Mouse (Mus musculus) brain, embryonic 14.5 days (tissue): ENCODE results near the gene Itm2c. TPM values are rescaled to one million over a fixed set of nuclear protein-coding genes. Genes with fewer than 3 reads are reported as not detected.

Source experiments
- DNase-seq: peaks from one replicate; pipeline ENCODE4 v3.0.0-alpha.2; 2011; ENCODE audit warnings: low read depth
- CTCF ChIP-seq: fragments of 200-500 bp; IDR thresholded peaks from 2 replicates; pipeline ENCODE4 v1.5.1; 2012; ENCODE audit warnings: inconsistent platforms, mild to moderate bottlenecking, moderate library complexity, borderline replicate concordance; ENCODE audit not compliant: insufficient read depth, insufficient read length; ENCODE audit errors: extremely low read depth
- POLR2A ChIP-seq: fragments of 200-500 bp; IDR thresholded peaks from 2 replicates; pipeline ENCODE4 v1.6.1; 2012; ENCODE audit warnings: mild to moderate bottlenecking, inconsistent platforms, borderline replicate concordance; ENCODE audit not compliant: poor library complexity, insufficient read depth, insufficient read length, severe bottlenecking; ENCODE audit errors: extremely low read depth
- polyA plus RNA-seq: library from polyadenylated mRNA; depleted of rRNA; stranded (reverse); fragments of >200 nt; gene quantifications from 2 replicates; pipeline ENCODE4 v1.2.3, GENCODE M21; 2012

Itm2c gene
- polyA plus RNA-seq, 1 experiment, result 160 TPM

DNA sequence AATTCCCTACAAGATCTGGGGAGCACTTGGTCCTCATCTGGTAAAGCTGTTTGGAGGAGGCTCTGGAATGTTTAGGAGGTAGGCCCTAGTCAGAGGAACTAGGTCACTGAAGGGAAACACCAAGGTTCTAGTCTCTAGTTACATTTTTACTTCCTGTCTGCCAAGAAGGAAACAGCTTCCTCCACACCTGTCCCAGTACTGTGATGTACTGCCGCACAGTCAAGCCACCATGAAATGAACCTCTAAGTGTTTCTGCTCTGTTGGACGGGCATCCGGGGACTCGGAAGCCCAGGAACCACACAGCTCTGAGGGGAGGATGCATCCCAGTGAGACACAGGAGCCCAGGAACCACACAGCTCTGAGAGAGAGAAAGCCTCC, 34.6 kb downstream of the Itm2c start:
- no peak for TF ChIP-seq CTCF
- no peak for DNase-seq

DNA sequence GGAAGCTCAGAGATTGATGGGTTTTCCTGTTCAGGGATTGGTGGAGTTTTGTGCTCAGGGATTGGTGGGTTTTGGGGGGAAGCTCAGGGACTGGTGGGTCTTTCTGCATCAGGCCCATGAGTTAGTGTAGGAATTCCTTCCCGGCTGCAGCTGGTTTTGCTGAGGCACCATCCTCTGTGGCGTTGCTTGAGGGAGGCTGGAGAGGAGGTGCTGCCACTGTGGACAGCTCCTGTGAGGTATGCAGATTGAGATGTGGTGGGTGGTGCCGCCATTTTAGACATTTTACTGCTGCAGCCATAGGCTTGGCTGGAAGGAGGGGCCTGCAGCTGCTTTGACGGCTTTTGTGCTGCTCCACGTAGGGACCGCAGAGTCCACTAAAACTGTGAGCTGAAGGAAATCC, 35.3 kb downstream of the Itm2c start:
- DNase-seq, result no peak
- TF ChIP-seq CTCF, result no peak
- no peak for TF ChIP-seq POLR2A

DNA sequence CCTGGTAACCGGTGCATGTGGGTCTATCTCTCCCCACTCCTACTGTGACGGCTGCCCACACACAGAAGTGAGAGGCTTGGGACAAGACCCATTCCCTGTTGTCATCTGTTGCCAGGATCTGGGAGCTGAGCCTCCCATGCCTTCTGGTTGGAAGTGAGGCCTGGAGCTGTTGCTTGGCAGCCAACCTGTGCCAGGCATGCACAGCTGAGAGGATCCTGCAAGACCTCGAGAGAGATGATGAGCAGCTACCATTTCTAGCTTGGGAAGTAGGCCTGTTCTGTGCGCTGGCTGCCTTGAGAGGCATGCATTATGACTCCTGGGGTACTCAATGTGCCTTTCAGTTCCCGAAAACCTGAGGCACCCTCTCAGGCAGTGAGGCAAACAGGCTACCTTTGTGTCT, 37.1 kb downstream of the Itm2c start:
- peak; percentile 58 for DNase-seq

DNA sequence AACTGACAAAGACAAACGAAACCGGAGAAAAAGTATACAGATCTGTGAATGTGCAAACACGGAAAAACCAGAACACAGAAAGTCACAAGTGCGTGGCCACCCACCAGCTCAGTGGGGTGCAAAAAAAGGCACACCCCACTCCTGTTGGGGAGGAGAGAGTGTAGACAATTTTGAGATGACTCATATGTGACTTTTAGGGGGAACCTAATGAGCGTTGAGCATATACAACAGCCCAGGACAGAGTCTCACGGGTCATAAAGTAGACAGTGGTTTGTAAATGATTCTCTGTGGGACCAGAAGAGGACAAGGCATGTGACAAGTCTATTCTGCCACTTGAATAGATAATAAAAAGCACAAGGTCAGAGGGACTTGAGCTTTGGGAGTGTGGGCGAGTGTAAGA, 39.1 kb downstream of the Itm2c start:
- no peak for TF ChIP-seq POLR2A
- no peak for TF ChIP-seq CTCF
- no peak for DNase-seq

More for the DNA sequence above, 37.1 kb downstream of the Itm2c start:
- no peak for TF ChIP-seq POLR2A
- no peak for TF ChIP-seq CTCF

DNA sequence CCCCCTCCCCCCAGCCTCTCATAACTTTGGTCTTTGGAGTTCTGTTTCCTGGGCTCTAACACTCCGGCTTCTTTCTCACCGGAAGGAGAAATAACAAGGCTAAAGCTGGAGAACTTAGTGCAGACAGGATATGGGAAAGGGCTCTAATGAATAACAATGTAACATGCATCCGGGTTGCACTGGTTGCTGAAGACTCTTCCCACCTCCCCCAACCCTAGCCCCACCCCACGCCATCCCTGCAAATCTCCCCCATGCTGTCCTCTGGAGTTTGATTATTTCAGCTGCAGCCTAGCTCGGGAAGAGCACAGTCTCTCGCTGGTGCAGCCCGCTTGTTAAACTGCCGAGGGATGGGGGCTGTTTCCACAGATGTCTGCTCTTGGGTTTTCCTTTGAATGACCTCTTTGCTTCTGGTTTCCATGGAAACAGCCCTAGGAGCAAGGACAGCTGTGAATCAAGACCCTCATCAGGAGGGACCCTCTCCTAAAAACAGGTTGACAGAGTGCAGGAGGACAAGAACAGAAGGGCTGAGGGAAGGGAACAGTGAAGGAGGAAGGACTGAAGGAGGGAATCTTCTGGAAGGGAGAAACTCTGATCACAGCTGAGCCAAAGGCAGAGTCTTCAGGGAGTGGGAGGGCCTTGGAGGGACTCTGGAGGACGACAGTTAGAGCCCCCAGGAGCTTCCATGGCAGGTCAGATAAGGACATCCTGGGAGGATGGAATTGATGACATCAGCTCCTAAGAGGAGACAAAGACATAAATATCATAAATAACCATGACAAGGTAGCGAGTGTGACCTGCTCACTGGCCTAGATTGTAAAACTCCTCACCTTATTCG, 39.8 kb downstream of the Itm2c start:
- TF ChIP-seq CTCF (no peak), POLR2A (no peak)
- DNase-seq, result peak; percentile 73

DNA sequence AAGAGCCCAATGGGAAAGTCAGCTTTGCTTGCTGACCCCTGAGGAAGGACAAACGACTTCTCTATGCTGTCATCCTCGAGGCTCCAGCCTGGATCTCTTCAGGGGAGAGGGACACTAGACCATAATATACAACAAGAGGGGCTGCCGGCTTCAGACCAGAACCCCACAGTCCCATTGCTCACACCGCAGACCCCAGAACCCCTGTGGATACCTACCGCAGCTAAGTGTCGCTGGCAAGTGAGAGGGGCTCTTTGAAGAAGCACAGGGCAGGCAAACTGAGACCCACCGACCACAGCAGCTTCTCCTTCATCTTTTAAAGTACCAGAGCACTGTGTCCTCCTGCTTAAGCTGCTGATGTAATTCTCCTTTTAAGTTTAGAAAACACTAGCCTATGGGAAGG, 40.5 kb downstream of the Itm2c start:
- DNase-seq, result no peak
- TF ChIP-seq POLR2A (no peak), CTCF (no peak)

DNA sequence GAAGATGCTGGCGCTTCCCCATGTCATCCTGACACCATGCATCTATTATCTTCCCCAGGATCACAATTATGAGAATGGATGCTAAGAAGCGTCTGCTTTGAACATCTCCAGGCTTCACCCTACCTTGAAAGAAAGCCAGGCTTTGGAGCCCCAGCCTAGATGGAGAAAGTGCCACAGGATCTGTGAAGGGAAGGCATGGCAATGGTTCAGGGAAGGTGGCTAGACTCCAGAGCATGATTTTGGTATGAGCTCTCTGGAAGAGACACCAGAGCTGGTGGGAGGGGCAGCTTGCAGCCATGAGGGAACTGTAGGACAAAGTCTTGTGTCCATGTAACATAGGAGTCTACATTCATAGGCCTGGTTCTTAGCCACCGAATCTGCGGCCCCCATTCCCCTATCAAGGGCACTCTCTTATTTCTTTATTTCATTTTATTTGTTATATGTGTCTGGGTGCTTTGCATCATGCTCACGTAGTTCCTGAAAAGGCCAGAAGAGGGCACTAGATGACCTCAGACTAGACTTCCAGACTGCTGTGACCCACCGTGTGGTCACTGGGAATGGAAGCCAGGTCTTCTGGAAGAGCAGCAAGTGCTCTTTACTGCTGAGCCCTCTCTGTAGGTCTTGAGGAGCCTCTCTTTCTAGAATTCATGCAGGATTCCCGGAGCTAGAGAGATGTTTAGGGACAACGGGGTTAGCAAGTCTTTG, 41.2 kb downstream of the Itm2c start:
- DNase-seq, result peak; percentile 47

DNA sequence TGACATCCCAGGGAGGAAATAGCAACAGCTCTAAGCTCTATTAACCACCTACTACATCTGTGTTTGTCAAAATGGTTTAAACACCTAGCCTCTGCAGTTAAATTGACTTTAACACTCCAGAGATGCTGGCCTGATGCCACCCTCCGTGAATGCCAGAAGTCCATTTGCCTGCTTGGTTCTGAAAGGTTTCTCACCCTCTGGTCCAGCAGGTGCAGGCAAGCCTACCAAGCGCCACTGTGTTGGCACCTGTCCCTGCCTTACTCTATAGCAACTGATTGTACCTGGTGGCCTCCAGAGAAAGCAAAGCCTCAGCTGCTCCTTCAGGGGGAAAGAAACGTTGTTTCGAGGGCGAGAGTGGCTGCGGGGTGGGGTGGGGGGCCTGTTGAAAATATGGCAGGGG, 42.2 kb downstream of the Itm2c start:
- DNase-seq, result no peak
- TF ChIP-seq POLR2A, result no peak
- TF ChIP-seq CTCF, result no peak

More for the DNA sequence above, 41.2 kb downstream of the Itm2c start:
- TF ChIP-seq POLR2A, result no peak
- peak; percentile 53; the same call in 1 of the 2 replicates for TF ChIP-seq CTCF

DNA sequence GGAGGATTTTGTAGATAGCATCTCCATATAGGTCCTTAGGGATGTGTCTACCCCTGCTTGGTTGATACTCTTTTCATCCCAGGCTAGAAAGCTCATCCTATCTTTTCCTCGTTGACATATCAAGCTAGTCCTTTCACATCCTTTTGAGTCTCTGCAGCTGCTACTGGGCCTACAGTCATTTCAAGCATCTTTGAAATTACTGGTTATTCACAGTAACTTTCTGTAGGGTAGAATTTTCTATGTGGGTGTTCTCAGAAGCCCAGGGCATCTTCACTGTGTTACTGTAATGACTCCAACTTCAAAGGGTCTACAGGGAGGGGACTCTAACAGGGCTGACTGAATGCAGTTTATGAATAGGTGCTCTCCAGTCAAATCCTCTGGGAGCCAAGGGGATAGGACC, 43.2 kb downstream of the Itm2c start:
- TF ChIP-seq POLR2A (no peak), CTCF (no peak)
- DNase-seq, result no peak

DNA sequence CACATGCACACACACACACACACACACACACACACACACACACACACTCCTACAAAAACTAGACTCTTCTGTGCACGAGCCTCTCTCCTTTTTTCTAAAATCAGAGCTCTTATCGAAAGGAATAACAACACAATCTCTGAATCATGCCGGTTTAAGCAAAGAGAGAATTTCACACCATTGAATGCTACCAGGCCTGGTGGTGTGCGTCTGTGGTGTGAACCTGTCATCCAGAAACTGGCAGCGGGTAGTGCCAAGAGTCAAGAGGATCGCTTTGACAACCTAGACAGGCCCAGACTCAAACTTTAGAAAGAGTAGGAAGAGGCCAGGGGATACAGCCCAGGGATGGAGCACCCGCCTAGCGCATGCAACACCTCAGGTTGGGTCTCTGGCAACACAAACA, 48.2 kb downstream of the Itm2c start:
- TF ChIP-seq POLR2A, result no peak
- TF ChIP-seq CTCF, result no peak
- DNase-seq, result no peak

DNA sequence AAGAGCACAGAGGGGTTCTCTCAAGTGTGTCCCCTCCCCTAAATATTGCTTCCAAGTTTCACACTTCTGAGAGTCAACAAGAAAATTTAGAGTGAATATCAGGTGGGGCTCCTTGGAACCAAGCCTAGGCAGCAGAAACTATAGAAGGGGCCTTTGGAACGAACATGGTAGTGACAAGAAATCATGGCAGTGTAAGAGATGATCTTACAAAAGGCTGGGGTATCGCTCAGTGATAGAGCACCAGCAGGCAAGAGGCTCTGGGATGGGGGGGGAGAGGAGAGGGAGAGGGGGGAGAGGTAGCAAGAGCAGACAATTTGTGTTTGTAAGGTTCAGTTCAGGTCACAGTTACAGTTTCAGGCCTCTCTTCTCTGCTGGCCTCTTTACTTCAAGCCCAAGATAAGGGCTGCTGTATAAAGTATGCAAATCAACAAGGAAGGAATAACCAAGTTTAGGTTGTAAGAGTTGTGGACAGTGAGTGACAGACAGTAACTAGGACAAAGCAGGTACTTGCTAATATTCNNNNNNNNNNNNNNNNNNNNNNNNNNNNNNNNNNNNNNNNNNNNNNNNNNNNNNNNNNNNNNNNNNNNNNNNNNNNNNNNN, 55.1 kb downstream of the Itm2c start:
- no peak for TF ChIP-seq CTCF
- TF ChIP-seq POLR2A, result no peak
- no peak for DNase-seq

DNA sequence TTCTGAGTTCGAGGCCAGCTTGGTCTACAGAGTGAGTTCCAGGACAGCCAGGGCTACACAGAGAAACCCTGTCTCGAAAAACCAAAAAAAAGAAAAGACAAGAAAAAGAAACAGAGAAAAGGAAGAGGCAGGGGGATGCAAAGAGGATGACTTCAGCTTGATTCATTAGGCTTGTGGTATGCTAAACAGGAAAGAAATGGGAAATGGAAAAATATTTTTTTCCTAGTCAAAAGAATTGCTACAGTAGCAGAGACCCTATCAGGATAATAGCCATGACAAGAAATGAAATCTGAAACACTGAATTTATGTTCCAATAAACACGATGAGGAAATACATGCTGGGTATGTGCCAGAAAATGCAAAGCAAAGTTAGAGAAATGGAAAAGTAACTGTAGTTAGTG, 61.1 kb downstream of the Itm2c start:
- TF ChIP-seq POLR2A (no peak), CTCF (no peak)
- DNase-seq, result no peak

DNA sequence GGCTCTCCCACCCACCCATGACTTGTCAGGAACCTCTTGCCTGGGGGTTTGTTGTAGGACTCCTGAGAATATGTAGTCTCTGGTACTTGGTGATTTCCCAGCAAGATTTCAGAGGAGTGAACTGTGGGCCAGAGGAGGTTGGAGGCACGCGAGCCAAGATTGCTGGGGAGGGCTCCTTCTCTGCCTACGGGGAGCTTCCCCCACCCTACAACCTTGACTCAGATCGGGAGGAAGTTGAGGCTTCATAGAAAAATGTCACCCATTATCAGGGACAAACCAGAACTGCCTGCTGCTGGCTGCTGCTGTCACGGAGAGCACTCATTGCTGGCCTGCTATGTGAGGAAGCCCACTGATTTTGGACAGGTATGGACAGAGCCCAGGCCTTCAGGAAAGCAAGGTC, 63.2 kb downstream of the Itm2c start:
- DNase-seq, result no peak
- no peak for TF ChIP-seq CTCF
- TF ChIP-seq POLR2A, result no peak
